Mouse (Mus musculus): Measurements from ENCODE around the gene 4930412O13Rik.

GRCm38 (mm10) chr2:9871141-9871716 lies 9.8 kb upstream of the 4930412O13Rik start:
- TF ChIP-seq CTCF (IDR thresholded peaks at IDR 0.05; ENCODE audit: extremely low read depth, insufficient read depth, low read length) (no peak), POLR2A (IDR thresholded peaks at IDR 0.05; ENCODE audit: extremely low read depth, insufficient read depth, low read length) (no peak)

All from cortical plate, adult 2 months (tissue).